Mouse (Mus musculus) large intestine, adult 2 months (tissue): ENCODE results near the gene Zfp131. TPM values are rescaled to one million over a fixed set of nuclear protein-coding genes. Genes with fewer than 3 reads are reported as not detected.

Source experiments
- polyA plus RNA-seq: library from polyadenylated mRNA; depleted of rRNA; stranded (reverse); fragments of >200 nt; gene quantifications from 2 replicates; pipeline ENCODE4 v1.2.3, GENCODE M21; 2012; rRNA removed

Gene Zfp131
- polyA plus RNA-seq, 1 experiment, result 2.7 TPM

Other genes with a start within 250 kb of the Zfp131 start
- 12.2 and 12.4 TPM in 2 replicates for gene Ccl28, start 167.1 kb downstream of the Zfp131 start, polyA plus RNA-seq
- 42.4 and 52.9 TPM in 2 replicates for gene Hmgcs1, start 100.5 kb downstream of the Zfp131 start, polyA plus RNA-seq
- 0.10 and 0.11 TPM in 2 replicates for gene Nim1k, start 35.0 kb downstream of the Zfp131 start, polyA plus RNA-seq
- gene AF067063, start 39.3 kb upstream of the Zfp131 start, polyA plus RNA-seq, result not detected in 2 replicates
- gene D13Ertd608e, start 45.1 kb upstream of the Zfp131 start, polyA plus RNA-seq, result not detected in 2 replicates
- gene Tcstv1, start 103.9 kb upstream of the Zfp131 start, polyA plus RNA-seq, result not detected in 2 replicates
- not detected in 2 replicates for gene Gm21761, start 138.4 kb upstream of the Zfp131 start, polyA plus RNA-seq
- not detected in 2 replicates for gene B020031M17Rik, start 159.9 kb upstream of the Zfp131 start, polyA plus RNA-seq
- not detected in 2 replicates for gene Gm36079, start 236.1 kb upstream of the Zfp131 start, polyA plus RNA-seq